Mouse (Mus musculus) limb, embryonic 14.5 days (tissue): Measurements from ENCODE around the gene Sytl3. TPM values are rescaled to one million over a fixed set of nuclear protein-coding genes. Genes with fewer than 3 reads are reported as not detected.

Experiments used
- ATAC-seq: fragments of 200-750 bp; cut with Nextera tagmentation; 2 replicates; pipeline ENCODE4 v1.8.0; 2017; ENCODE audit warnings: low read depth, moderate number of reproducible peaks, moderate TSS enrichment; ENCODE audit not compliant: low FRiP score
- DNase-seq: peaks from one replicate; pipeline ENCODE4 v3.0.0-alpha.2; 2015; ENCODE audit warnings: low spot score
- H3K27ac ChIP-seq: fragments of 300-500 bp; sonication (generic); replicated peaks from 2 replicates; pipeline ENCODE4 v1.5.1; 2014; ENCODE audit warnings: low read depth, mild to moderate bottlenecking, low read length, moderate library complexity, mixed read lengths
- H3K27me3 ChIP-seq: fragments of 300-500 bp; sonication (generic); 2 replicates; pipeline ENCODE4 v1.6.1; 2014; ENCODE audit warnings: low read length, mixed read lengths; ENCODE audit not compliant: control insufficient read depth, insufficient read depth
- H3K36me3 ChIP-seq: fragments of 300-500 bp; sonication (generic); 2 replicates; pipeline ENCODE4 v1.6.1; 2014; ENCODE audit warnings: mild to moderate bottlenecking, low read length, moderate library complexity, mixed read lengths; ENCODE audit not compliant: control insufficient read depth, insufficient read depth
- H3K4me1 ChIP-seq: fragments of 300-500 bp; sonication (generic); 2 replicates; pipeline ENCODE4 v1.6.1; 2014; ENCODE audit warnings: antibody characterized with exemption, low read length, mixed read lengths; ENCODE audit not compliant: control insufficient read depth, insufficient read depth
- H3K4me2 ChIP-seq: fragments of 300-500 bp; sonication (generic); replicated peaks from 2 replicates; pipeline ENCODE4 v1.6.1; 2014; ENCODE audit warnings: low read depth, mild to moderate bottlenecking, low read length, moderate library complexity; ENCODE audit not compliant: severe bottlenecking
- H3K4me3 ChIP-seq: fragments of 300-500 bp; sonication (generic); replicated peaks from 2 replicates; pipeline ENCODE4 v1.5.1; 2014; ENCODE audit warnings: low read length
- H3K9ac ChIP-seq: fragments of 300-500 bp; sonication (generic); 2 replicates; pipeline ENCODE4 v1.6.1; 2014; ENCODE audit warnings: mild to moderate bottlenecking, low read depth, low read length, moderate library complexity; ENCODE audit not compliant: severe bottlenecking
- H3K9me3 ChIP-seq: fragments of 300-500 bp; sonication (generic); 2 replicates; pipeline ENCODE4 v1.6.1; 2016; ENCODE audit warnings: low read length; ENCODE audit not compliant: control insufficient read depth
- POLR2A ChIP-seq: fragments of 200-500 bp; IDR thresholded peaks from 2 replicates; pipeline ENCODE4 v1.8.0; 2012; ENCODE audit warnings: inconsistent platforms, mild to moderate bottlenecking, moderate library complexity, borderline replicate concordance; ENCODE audit not compliant: insufficient read depth, insufficient read length; ENCODE audit errors: extremely low read depth
- WGBS: fragments of 180-500 bp; shearing (Covaris S2); extraction: QIAGEN DNeasy Blood & Tissue Kit; methylation state at CpG from one replicate; pipeline ENCODE4 v1.1.7; 2014; 5-methylcytosine and 5-hydroxymethylcytosine counted together
- polyA plus RNA-seq, 2 experiments: library from polyadenylated mRNA; depleted of rRNA in 1 of 2; stranded (reverse) in 1 of 2; unstranded in 1 of 2; fragments of >200 nt; fragmentation: Nextera tagmentation in 1 of 2; extraction: Ambion mirVana in 1 of 2; gene quantifications; 2 replicates each; pipeline versions ENCODE4 v1.2.1 to v1.2.3; 2012 to 2014

The Sytl3 gene
- polyA plus RNA-seq, 2 experiments = 0.10 to 0.26 TPM

DNA sequence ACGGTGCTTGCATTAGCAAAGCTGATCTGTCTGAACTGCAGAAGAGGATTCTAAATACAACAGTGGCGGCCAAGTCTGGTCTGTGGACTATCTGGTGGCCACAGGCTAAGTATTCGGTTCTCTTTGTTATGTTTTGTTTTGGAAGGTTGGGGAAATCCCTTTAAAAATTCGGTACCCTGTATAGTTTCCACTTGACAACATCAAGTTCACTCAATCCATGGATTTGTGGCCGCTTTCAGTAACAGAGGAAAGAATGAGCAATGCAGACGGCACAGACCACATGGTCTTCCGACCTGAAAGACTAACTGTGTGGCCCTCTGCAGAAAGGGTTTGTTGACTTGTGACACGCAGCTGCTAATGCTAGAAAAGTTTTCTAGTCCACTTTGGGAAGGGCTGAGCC lies 100.0 kb downstream of the Sytl3 start:
- no peaks in the 10 kb centered on the region for H3K4me1 ChIP-seq
- no peak for TF ChIP-seq POLR2A
- 82% methylated on average over 8 of the region's 8 CpGs for whole genome bisulfite sequencing

DNA sequence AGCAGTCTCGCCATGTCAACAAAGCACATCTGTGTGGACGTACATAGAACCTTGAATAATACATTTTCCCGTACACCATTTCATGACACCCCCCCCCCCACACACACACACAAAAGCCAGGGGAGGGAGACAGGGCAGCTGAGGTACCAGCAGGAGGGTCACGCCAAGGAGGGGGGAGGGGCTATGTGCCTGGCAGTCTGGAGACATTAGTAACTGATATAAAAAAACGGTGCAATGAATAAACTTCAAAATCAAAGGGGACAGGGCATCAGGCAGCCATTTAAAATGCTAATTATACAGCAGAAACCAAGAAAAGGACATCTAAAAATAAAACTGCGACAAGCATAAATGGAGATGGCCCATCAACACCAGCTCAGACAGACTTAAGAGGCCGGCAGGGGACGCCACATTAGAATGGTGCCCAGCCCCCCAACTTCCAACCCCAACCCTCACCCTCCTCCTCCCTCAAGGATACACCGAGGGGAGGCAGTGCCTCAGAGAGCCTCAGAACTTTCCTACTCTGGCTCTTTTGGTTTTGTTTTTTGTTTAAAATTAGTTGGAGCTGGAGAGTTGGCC lies 100.9 kb downstream of the Sytl3 start:
- Histone ChIP-seq H3K27me3 (no peaks in the 10 kb centered on the region), H3K4me3 (no peak overlapping the region), H3K9ac (no peak overlapping the region), H3K4me1 (no peaks in the 10 kb centered on the region), H3K4me2 (no peak overlapping the region), H3K9me3 (no peaks in the 10 kb centered on the region), H3K36me3 (peaks cover 12% of the 10 kb centered on the region; the same call in 1 of the 2 replicates), H3K27ac (no peak overlapping the region)
- no peak for ATAC-seq
- DNase-seq = no peak
- WGBS = 60% methylated on average over 9 of the region's 9 CpGs
- TF ChIP-seq POLR2A = no peak

More for the DNA sequence above, 100.0 kb downstream of the Sytl3 start:
- no peak overlapping the region for H3K27ac ChIP-seq
- no peak overlapping the region for H3K4me2 ChIP-seq
- peaks cover 14% of the 10 kb centered on the region; the same call in 1 of the 2 replicates for H3K36me3 ChIP-seq
- ATAC-seq (no peak), DNase-seq (no peak)
- H3K27me3 ChIP-seq = no peaks in the 10 kb centered on the region
- no peaks in the 10 kb centered on the region for H3K9me3 ChIP-seq
- H3K4me3 ChIP-seq = no peak overlapping the region
- H3K9ac ChIP-seq = no peak overlapping the region

DNA sequence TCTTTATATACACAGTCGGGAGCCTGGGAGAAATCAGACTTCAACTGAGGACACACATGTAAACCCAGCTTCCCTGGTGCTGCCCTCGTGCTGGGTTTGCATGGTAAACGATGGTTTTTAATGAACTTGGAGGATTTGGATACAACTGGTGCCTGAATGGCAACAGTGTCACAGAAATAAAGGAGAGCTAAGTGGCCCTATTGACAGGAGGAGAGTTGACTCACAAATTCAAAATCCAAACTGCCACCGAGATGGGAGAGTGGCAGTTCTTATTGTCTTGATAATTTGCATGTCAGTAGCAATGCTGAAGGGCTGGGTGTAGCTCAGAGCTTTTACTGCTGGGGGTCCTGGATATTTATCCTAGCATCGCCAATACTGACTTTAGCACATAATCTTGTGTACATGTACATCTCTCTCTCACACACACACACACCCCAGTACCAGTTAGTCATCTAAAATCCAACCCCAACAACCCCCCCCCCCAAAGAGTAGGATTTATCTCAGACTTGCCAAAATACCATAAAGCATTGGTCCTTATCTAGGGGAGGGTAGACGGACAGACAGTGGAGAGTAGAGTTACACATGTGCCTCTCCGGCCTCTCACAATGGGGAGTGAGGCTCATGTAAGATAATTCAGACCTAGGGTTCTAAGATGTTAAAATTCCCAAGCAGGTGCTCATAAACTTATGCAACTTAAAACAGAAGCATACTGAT lies 104.8 kb downstream of the Sytl3 start:
- H3K4me2 ChIP-seq = no peak overlapping the region
- 61% methylated on average over 7 of the region's 7 CpGs for WGBS
- DNase-seq = no peak
- no peaks in the 10 kb centered on the region for H3K27me3 ChIP-seq
- no peak for ATAC-seq
- no peaks in the 10 kb centered on the region for H3K9me3 ChIP-seq
- no peak overlapping the region for H3K27ac ChIP-seq
- no peak for TF ChIP-seq POLR2A
- H3K9ac ChIP-seq = no peak overlapping the region
- H3K36me3 ChIP-seq = no peaks in the 10 kb centered on the region
- H3K4me3 ChIP-seq = no peak overlapping the region
- H3K4me1 ChIP-seq = no peaks in the 10 kb centered on the region

DNA sequence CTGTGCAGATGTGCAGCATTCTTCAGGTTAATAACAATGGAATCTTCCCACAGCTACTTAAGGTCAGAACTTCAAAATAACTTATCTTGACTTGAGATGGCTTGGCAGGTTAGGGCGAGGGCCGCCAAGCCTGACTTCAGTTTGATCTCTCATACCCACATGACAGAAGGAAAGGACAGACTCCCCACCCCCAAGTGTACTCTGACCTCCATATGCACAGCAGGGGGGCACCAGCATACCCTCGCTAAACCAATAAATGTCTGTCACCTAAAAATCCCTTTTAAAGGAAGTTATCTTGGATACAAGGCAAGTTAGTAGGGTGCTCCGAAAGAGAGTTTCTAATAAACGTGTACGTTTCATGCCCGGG lies 105.3 kb downstream of the Sytl3 start:
- Histone ChIP-seq H3K27ac (no peak overlapping the region), H3K36me3 (no peaks in the 10 kb centered on the region), H3K9ac (no peak overlapping the region), H3K4me1 (0 out of 2 replicates have a peak, but pooled peaks cover 4% of the 10 kb centered on the region), H3K4me3 (no peak overlapping the region), H3K9me3 (no peaks in the 10 kb centered on the region), H3K4me2 (no peak overlapping the region), H3K27me3 (no peaks in the 10 kb centered on the region)
- ATAC-seq = no peak
- no peak for DNase-seq
- no peak for TF ChIP-seq POLR2A
- 48% methylated on average over 7 of the region's 7 CpGs for WGBS

GRCm38 (mm10) chr17:6764730-6765129 lies 105.8 kb downstream of the Sytl3 start:
- H3K4me2 ChIP-seq = no peak overlapping the region
- ATAC-seq = no peak

More at GRCm38 (mm10) chr17:6764730-6765129, 105.8 kb downstream of the Sytl3 start:
- no peak overlapping the region for H3K4me3 ChIP-seq
- 94% methylated on average over 4 of the region's 4 CpGs for WGBS
- H3K4me1 ChIP-seq = 0 out of 2 replicates have a peak, but pooled peaks cover 7% of the 10 kb centered on the region
- no peaks in the 10 kb centered on the region for H3K36me3 ChIP-seq
- H3K9ac ChIP-seq = no peak overlapping the region
- DNase-seq = no peak
- no peak overlapping the region for H3K27ac ChIP-seq
- TF ChIP-seq POLR2A = no peak
- no peaks in the 10 kb centered on the region for H3K9me3 ChIP-seq
- H3K27me3 ChIP-seq = no peaks in the 10 kb centered on the region
